Mouse (Mus musculus) adipose tissue, adult 10 weeks (tissue): ENCODE results near the gene Ston2. TPM values are rescaled to one million over a fixed set of nuclear protein-coding genes. Genes with fewer than 3 reads are reported as not detected.

Source experiments
- polyA plus RNA-seq: library from polyadenylated mRNA; stranded (reverse); fragments of 350-450 nt; fragmentation: Illumina TruSeq; extraction: RNeasy Lipid Tissue Mini Kit (QIAGEN cat#74804); gene quantifications from one replicate; pipeline ENCODE4 v1.2.3, GENCODE M21; 2014; ENCODE audit warnings: low read depth, low replicate concordance

The Ston2 gene
- polyA plus RNA-seq, result 8.0 TPM

DNA sequence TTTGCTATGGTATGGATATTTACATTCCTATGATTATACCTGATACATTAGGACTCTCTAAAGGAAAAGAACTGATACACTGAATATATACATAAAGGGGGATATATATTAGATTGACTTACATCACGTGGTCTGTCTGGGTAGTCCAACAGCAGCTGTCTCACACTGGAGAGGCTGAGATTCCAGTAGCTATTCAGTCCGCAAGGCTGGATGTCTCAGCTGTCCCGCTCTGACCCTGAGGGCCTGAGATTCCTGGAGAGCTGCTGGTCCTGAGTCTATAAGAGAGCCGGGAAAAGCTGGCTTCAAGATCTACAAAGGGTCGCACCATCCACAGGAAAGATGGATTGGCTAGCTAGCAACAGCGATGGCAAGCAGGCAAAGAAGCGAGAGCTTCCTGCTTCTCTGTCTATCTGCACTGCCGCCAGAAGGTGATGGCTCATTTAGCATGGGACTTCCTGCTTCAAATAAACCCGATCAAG is at the start of gene Ston2:
TSS of gene Ston2 (minus strand) at position 429 of the 479 bp plus-strand sequence.

DNA sequence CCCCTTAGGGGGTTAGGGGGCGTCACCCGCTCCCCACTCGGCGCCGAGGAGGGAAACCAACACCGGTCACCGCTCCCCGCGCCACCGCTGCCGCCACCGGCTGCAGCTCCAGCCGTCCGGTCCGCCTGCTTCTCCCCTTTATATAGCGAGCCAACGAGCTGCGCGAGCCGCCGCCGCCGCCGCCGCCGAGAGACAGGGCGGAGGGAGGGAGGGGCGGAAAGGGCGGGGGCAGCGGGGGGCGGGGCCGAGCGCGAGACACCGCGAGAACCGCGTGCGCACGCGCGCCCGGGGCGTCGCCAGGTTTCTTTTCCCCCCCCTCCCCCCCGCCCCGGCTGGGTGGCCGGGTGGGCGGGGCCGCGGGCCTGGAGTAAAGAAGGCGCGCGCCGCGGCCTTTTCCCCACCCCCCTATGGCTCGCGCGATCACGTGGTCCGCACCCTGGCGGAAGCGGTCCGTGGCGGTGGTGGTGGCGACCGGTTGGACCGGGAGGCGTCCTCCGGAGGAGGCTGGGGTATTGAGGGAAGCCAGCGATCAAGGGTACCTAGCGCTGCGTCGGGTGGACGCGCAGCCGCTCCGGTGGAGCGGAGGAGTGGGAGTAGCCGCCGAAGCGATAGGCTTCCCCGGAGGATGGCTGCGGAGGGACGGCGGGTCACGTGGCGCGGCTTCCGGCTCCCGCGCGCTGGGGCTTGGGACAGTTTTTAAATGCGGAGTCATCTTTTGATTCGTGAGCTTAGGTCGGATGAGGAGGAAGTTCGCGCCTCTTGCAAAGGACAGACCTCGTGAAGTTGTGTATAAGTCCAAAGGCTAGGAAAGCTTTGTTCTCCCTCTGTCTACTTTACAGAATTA is 198.1 kb downstream of the Ston2 start, which contains the start of gene Gtf2a1:
TSS of gene Gtf2a1 (minus strand) at position 641 of the 844 bp plus-strand sequence.

Other genes starting within 250 kb of the Ston2 start
- gene Gtf2a1, start 197.9 kb downstream of the Ston2 start, polyA plus RNA-seq, result 15.8 TPM
- gene Sel1l, start 60.8 kb upstream of the Ston2 start, polyA plus RNA-seq, result 53.8 TPM